Comparison of ENCODE assay signal across 24 mouse cellular contexts in genomic region chr17:63221632-63222031, GRCm38 (mm10).
DNase-seq lines count a peak whose midpoint lies in the region; ATAC-seq and TF ChIP-seq lines count a peak whose summit lies in the region.
"Had no signal": no experiment of that assay in that cellular context is flagged by ENCODE, and none has a peak within 500 bp of the region (broad histone marks: within the 10 kb centered on the region; RNA-seq: fewer than 3 reads in every experiment).

No protein-coding gene starts in this region.

- DNase-seq in liver: no peak
- DNase-seq in liver, embryonic 14.5 days (ENCODE audit: low read depth in 3 of 3, low spot score in 3 of 3): no peak
- no peak for DNase-seq in liver, postnatal 0 days
- DNase-seq: adrenal gland, adult 8-10 months; adrenal gland, postnatal 14 days; adrenal gland, postnatal 36 days; B cell, adult 2 months; cerebellum, adult 11-12 months; cerebellum, adult 2 months; cerebellum, adult 9-10 months; cerebellum, postnatal 10 days; cerebellum, postnatal 36 days; forebrain, postnatal 0 days had no signal

- peaks cover 14% of the 10 kb centered on the region for H3K4me1 ChIP-seq in liver, embryonic 12.5 days
- H3K4me1 ChIP-seq in liver, embryonic 14.5 days (replicated peaks; ENCODE audit: control insufficient read depth in 2 of 2, insufficient read depth in 2 of 2, low read length in 1 of 2): peaks cover 0 to 5% of the 10 kb centered on the region in 2 experiments; a peak in 3 of 4 replicates
- no peaks in the 10 kb centered on the region for H3K4me1 ChIP-seq in liver, postnatal 0 days (ENCODE audit: insufficient read depth)
- peaks cover 12% of the 10 kb centered on the region for H3K4me1 ChIP-seq in kidney, embryonic 16.5 days (ENCODE audit: insufficient read depth, low read length)
- H3K4me1 ChIP-seq: forebrain, embryonic 13.5 days; forebrain, embryonic 15.5 days had no signal

- H3K4me3 ChIP-seq in liver, embryonic 12.5 days: no peak overlapping the region
- H3K4me3 ChIP-seq in liver, embryonic 14.5 days (ENCODE audit: insufficient read depth in 1 of 2, low read depth in 2 of 2, low read length in 2 of 2): no peak overlapping the region
- no peak overlapping the region for H3K4me3 ChIP-seq in liver, postnatal 0 days (ENCODE audit: low read depth, low read length)
- no peak overlapping the region for H3K4me3 ChIP-seq in kidney, embryonic 16.5 days (ENCODE audit: low read length)
- H3K4me3 ChIP-seq: embryonic facial prominence, embryonic 13.5 days; embryonic facial prominence, embryonic 15.5 days; forebrain, embryonic 13.5 days; forebrain, embryonic 15.5 days had no signal

- no peak overlapping the region for H3K9ac ChIP-seq in liver, embryonic 12.5 days
- no peak overlapping the region for H3K9ac ChIP-seq in liver, embryonic 14.5 days (replicated peaks)
- no peak overlapping the region for H3K9ac ChIP-seq in liver, postnatal 0 days (replicated peaks)
- H3K9ac ChIP-seq in kidney, embryonic 16.5 days (replicated peaks; ENCODE audit: low read length): no peak overlapping the region
- H3K9ac ChIP-seq: embryonic facial prominence, embryonic 13.5 days; embryonic facial prominence, embryonic 15.5 days; forebrain, embryonic 13.5 days; forebrain, embryonic 15.5 days; forebrain, postnatal 0 days had no signal

- no peak overlapping the region for H3K4me2 ChIP-seq in liver, embryonic 12.5 days
- H3K4me2 ChIP-seq in liver, embryonic 14.5 days (ENCODE audit: low read depth): no peak overlapping the region
- no peak overlapping the region for H3K4me2 ChIP-seq in liver, postnatal 0 days (ENCODE audit: low read depth, low read length)
- H3K4me2 ChIP-seq in kidney, embryonic 16.5 days (replicated peaks; ENCODE audit: low read depth, low read length): no peak overlapping the region
- H3K4me2 ChIP-seq: embryonic facial prominence, embryonic 13.5 days; embryonic facial prominence, embryonic 15.5 days; forebrain, embryonic 13.5 days; forebrain, embryonic 15.5 days had no signal

- no peak overlapping the region for H3K27ac ChIP-seq in liver, embryonic 12.5 days
- no peak overlapping the region for H3K27ac ChIP-seq in liver, embryonic 14.5 days
- no peak overlapping the region for H3K27ac ChIP-seq in liver, postnatal 0 days (ENCODE audit: low read depth)
- H3K27ac ChIP-seq in kidney, embryonic 16.5 days (ENCODE audit: low read length): no peak overlapping the region
- H3K27ac ChIP-seq: embryonic facial prominence, embryonic 13.5 days; embryonic facial prominence, embryonic 15.5 days; forebrain, embryonic 13.5 days; forebrain, embryonic 15.5 days had no signal

- no peak for TF ChIP-seq EP300 in liver, embryonic 14.5 days (IDR thresholded peaks at IDR 0.05; ENCODE audit: low read depth)
- no peak for TF ChIP-seq EP300 in liver, postnatal 0 days (IDR thresholded peaks at IDR 0.05; ENCODE audit: low read depth)

- peak; percentile 71 for ATAC-seq in liver, embryonic 12.5 days
- peak; percentile 47; the same call in 1 of the 2 replicates for ATAC-seq in liver, embryonic 14.5 days (ENCODE audit: insufficient read depth)
- ATAC-seq in liver, postnatal 0 days: no peak
- ATAC-seq in kidney, embryonic 16.5 days (ENCODE audit: low FRiP score, low TSS enrichment): no peak
- ATAC-seq: activated CD4-positive, CD25-positive, alpha-beta regulatory T cell, adult 4 months; CD4-positive, CD25-positive, alpha-beta regulatory T cell, adult 4 months; forebrain, embryonic 13.5 days; forebrain, embryonic 15.5 days; forebrain, postnatal 0 days; Patski had no signal

- 72% methylated on average over 3 of the region's 3 CpGs for WGBS in liver, embryonic 12.5 days (ENCODE audit: insufficient replicate concordance)
- WGBS in liver, embryonic 14.5 days (ENCODE audit: insufficient replicate concordance): 74% methylated on average over 3 of the region's 3 CpGs
- 76% methylated on average over 3 of the region's 3 CpGs for WGBS in liver, postnatal 0 days (ENCODE audit: insufficient replicate concordance)
- WGBS in kidney, embryonic 16.5 days: 88% methylated on average over 3 of the region's 3 CpGs

- no peaks in the 10 kb centered on the region for H3K27me3 ChIP-seq in liver, embryonic 12.5 days (replicated peaks)
- H3K27me3 ChIP-seq in liver, embryonic 14.5 days (ENCODE audit: control insufficient read depth, insufficient read depth, low read length): no peaks in the 10 kb centered on the region
- no peaks in the 10 kb centered on the region for H3K27me3 ChIP-seq in liver, postnatal 0 days (ENCODE audit: insufficient read depth, low read length)
- H3K27me3 ChIP-seq in kidney, embryonic 16.5 days (ENCODE audit: insufficient read depth, low read length): no peaks in the 10 kb centered on the region
- H3K27me3 ChIP-seq: CH12.LX; embryonic facial prominence, embryonic 13.5 days; embryonic facial prominence, embryonic 15.5 days; forebrain, embryonic 13.5 days; forebrain, embryonic 15.5 days; Patski had no signal

- no peaks in the 10 kb centered on the region for H3K9me3 ChIP-seq in liver, embryonic 12.5 days (replicated peaks)
- no peaks in the 10 kb centered on the region for H3K9me3 ChIP-seq in liver, embryonic 14.5 days (ENCODE audit: control insufficient read depth, low read length)
- no peaks in the 10 kb centered on the region for H3K9me3 ChIP-seq in liver, postnatal 0 days (ENCODE audit: low read length)
- H3K9me3 ChIP-seq in kidney, embryonic 16.5 days (ENCODE audit: low read length): no peaks in the 10 kb centered on the region
- H3K9me3 ChIP-seq: embryonic facial prominence, embryonic 13.5 days; embryonic facial prominence, embryonic 15.5 days; forebrain, embryonic 13.5 days; forebrain, embryonic 15.5 days; G1E had no signal

- TF ChIP-seq CTCF in liver, embryonic 14.5 days (IDR thresholded peaks at IDR 0.05; ENCODE audit: low read depth): no peak
- TF ChIP-seq CTCF in liver, postnatal 0 days (IDR thresholded peaks at IDR 0.05; ENCODE audit: low read depth): no peak

- no peaks in the 10 kb centered on the region for H3K36me3 ChIP-seq in liver, embryonic 12.5 days
- H3K36me3 ChIP-seq in liver, embryonic 14.5 days (replicated peaks; ENCODE audit: control insufficient read depth, insufficient read depth, low read depth): no peaks in the 10 kb centered on the region
- H3K36me3 ChIP-seq in liver, postnatal 0 days (replicated peaks; ENCODE audit: insufficient read depth, low read length): no peaks in the 10 kb centered on the region
- H3K36me3 ChIP-seq in kidney, embryonic 16.5 days (ENCODE audit: insufficient read depth, low read length): no peaks in the 10 kb centered on the region
- H3K36me3 ChIP-seq: embryonic facial prominence, embryonic 13.5 days; embryonic facial prominence, embryonic 15.5 days; forebrain, embryonic 15.5 days had no signal

Comparison
In these comparisons a context has a peak if more than half of its experiments do, and no peak if none do; other contexts are left out.
1. ATAC-seq: peak in liver, embryonic 12.5 days (single experiment) and liver, embryonic 14.5 days (single experiment); none in liver, postnatal 0 days (single experiment) and kidney, embryonic 16.5 days (single experiment).